Mouse (Mus musculus) embryonic facial prominence, embryonic 15.5 days (tissue): ENCODE results near the gene Tmco3. TPM values are rescaled to one million over a fixed set of nuclear protein-coding genes. Genes with fewer than 3 reads are reported as not detected.

Experiments used
- ATAC-seq: fragments of 200-750 bp; cut with Nextera tagmentation; 2 replicates; pipeline ENCODE4 v1.8.0; 2017; ENCODE audit warnings: low read depth, moderate TSS enrichment; ENCODE audit not compliant: insufficient number of reproducible peaks, low FRiP score, low TSS enrichment
- H3K27ac ChIP-seq: fragments of 300-500 bp; sonication (generic); replicated peaks from 2 replicates; pipeline ENCODE4 v1.5.1; 2015; ENCODE audit warnings: mild to moderate bottlenecking, inconsistent platforms
- H3K27me3 ChIP-seq: fragments of 300-500 bp; sonication (generic); 2 replicates; pipeline ENCODE4 v1.6.1; 2015; ENCODE audit warnings: inconsistent platforms
- H3K36me3 ChIP-seq: fragments of 300-500 bp; sonication (generic); 2 replicates; pipeline ENCODE4 v1.6.1; 2015; ENCODE audit warnings: mild to moderate bottlenecking, inconsistent platforms
- H3K4me1 ChIP-seq: fragments of 300-500 bp; sonication (generic); 2 replicates; pipeline ENCODE4 v1.6.1; 2015; ENCODE audit warnings: inconsistent platforms
- H3K4me2 ChIP-seq: fragments of 300-500 bp; sonication (generic); replicated peaks from 2 replicates; pipeline ENCODE4 v1.6.1; 2015; ENCODE audit warnings: mild to moderate bottlenecking, inconsistent platforms
- H3K4me3 ChIP-seq: fragments of 300-500 bp; sonication (generic); replicated peaks from 2 replicates; pipeline ENCODE4 v1.5.1; 2015; ENCODE audit warnings: mild to moderate bottlenecking, inconsistent platforms
- H3K9ac ChIP-seq: fragments of 300-500 bp; sonication (generic); 2 replicates; pipeline ENCODE4 v1.6.1; 2015; ENCODE audit warnings: inconsistent platforms
- H3K9me3 ChIP-seq: fragments of 300-500 bp; sonication (generic); replicated peaks from 2 replicates; pipeline ENCODE4 v1.6.1; 2016; ENCODE audit warnings: inconsistent platforms
- WGBS: fragments of 180-500 bp; shearing (Covaris S2); methylation state at CpG from one replicate; pipeline ENCODE4 v1.1.7; 2015; 5-methylcytosine and 5-hydroxymethylcytosine counted together
- polyA plus RNA-seq: library from polyadenylated mRNA; unstranded; fragments of >200 nt; fragmentation: Nextera tagmentation; extraction: Ambion mirVana; gene quantifications from 2 replicates; pipeline ENCODE4 v1.2.1, GENCODE M21; 2015

The Tmco3 gene
- polyA plus RNA-seq: 44.8 and 52.4 TPM in 2 replicates

- under 1% methylated on average over 79 of the region's 79 CpGs for WGBS
- Histone ChIP-seq H3K4me1 (peaks cover 14% of the 10 kb centered on the region), H3K27ac (peak within 1 kb of the TSS; percentile 81), H3K27me3 (no peaks in the 10 kb centered on the region), H3K9ac (peak within 1 kb of the TSS; percentile 59), H3K4me3 (peak within 1 kb of the TSS; percentile 84), H3K9me3 (no peaks in the 10 kb centered on the region), H3K36me3 (peaks cover 7% of the 10 kb centered on the region; the same call in 1 of the 2 replicates), H3K4me2 (peak within 1 kb of the TSS; percentile 87)
- peak; percentile 93 for ATAC-seq
Observed at GRCm38 (mm10) chr8:13287692-13288623, at the start of gene Tmco3, which contains the start of gene Dcun1d2. Gene Tmco3, plus strand, starts transcription at chr8:13288190. Gene Dcun1d2, minus strand, starts transcription at chr8:13288131.

- Histone ChIP-seq H3K27me3 (no peaks in the 10 kb centered on the region; the same call in 1 of the 2 replicates), H3K9ac (no peak overlapping the region), H3K36me3 (no peaks in the 10 kb centered on the region), H3K27ac (no peak overlapping the region), H3K9me3 (no peaks in the 10 kb centered on the region), H3K4me3 (no peak overlapping the region), H3K4me2 (no peak overlapping the region), H3K4me1 (no peaks in the 10 kb centered on the region)
- 92% methylated on average over 9 of the region's 9 CpGs for WGBS
- ATAC-seq: no peak
Observed at GRCm38 (mm10) chr8:13240055-13240454, 47.9 kb upstream of the Tmco3 start.

GRCm38 (mm10) chr8:13240691-13241090 lies 47.3 kb upstream of the Tmco3 start:
- no peak overlapping the region for H3K9ac ChIP-seq
- H3K27me3 ChIP-seq: no peaks in the 10 kb centered on the region
- no peak overlapping the region for H3K4me2 ChIP-seq
- no peaks in the 10 kb centered on the region for H3K4me1 ChIP-seq
- H3K9me3 ChIP-seq: no peaks in the 10 kb centered on the region
- WGBS: 73% methylated on average over 7 of the region's 7 CpGs
- H3K36me3 ChIP-seq: no peaks in the 10 kb centered on the region
- H3K4me3 ChIP-seq: no peak overlapping the region
- H3K27ac ChIP-seq: no peak overlapping the region
- no peak for ATAC-seq

- no peak for ATAC-seq
- whole genome bisulfite sequencing: 73% methylated on average over 10 of the region's 10 CpGs
- H3K9ac ChIP-seq: no peak overlapping the region
- H3K4me3 ChIP-seq: no peak overlapping the region
- no peaks in the 10 kb centered on the region for H3K36me3 ChIP-seq
- no peaks in the 10 kb centered on the region for H3K27me3 ChIP-seq
- no peak overlapping the region for H3K27ac ChIP-seq
- H3K4me2 ChIP-seq: no peak overlapping the region
- no peaks in the 10 kb centered on the region for H3K9me3 ChIP-seq
- no peaks in the 10 kb centered on the region for H3K4me1 ChIP-seq
Observed at GRCm38 (mm10) chr8:13242985-13243870, 44.8 kb upstream of the Tmco3 start.

- 83% methylated on average over 11 of the region's 11 CpGs for WGBS
- Histone ChIP-seq H3K4me1 (no peaks in the 10 kb centered on the region), H3K27ac (no peak overlapping the region), H3K27me3 (no peaks in the 10 kb centered on the region), H3K4me3 (no peak overlapping the region), H3K36me3 (no peaks in the 10 kb centered on the region), H3K9me3 (no peaks in the 10 kb centered on the region), H3K9ac (no peak overlapping the region), H3K4me2 (no peak overlapping the region)
- ATAC-seq: no peak
Observed at GRCm38 (mm10) chr8:13244343-13244880, 43.6 kb upstream of the Tmco3 start.

- Histone ChIP-seq H3K27ac (no peak overlapping the region), H3K36me3 (peaks cover 20% of the 10 kb centered on the region), H3K4me3 (no peak overlapping the region), H3K4me2 (no peak overlapping the region), H3K27me3 (no peaks in the 10 kb centered on the region), H3K4me1 (peaks cover 4% of the 10 kb centered on the region; the same call in 1 of the 2 replicates), H3K9ac (no peak overlapping the region), H3K9me3 (no peaks in the 10 kb centered on the region)
- ATAC-seq: no peak
- WGBS: 82% methylated on average over 13 of the region's 13 CpGs
Observed at GRCm38 (mm10) chr8:13252837-13253236, 35.2 kb upstream of the Tmco3 start.

GRCm38 (mm10) chr8:13253413-13253812 lies 34.6 kb upstream of the Tmco3 start:
- 53% methylated on average over 5 of the region's 5 CpGs for WGBS
- peaks cover 4% of the 10 kb centered on the region; the same call in 1 of the 2 replicates for H3K4me1 ChIP-seq

GRCm38 (mm10) chr8:13254019-13254418 lies 34.0 kb upstream of the Tmco3 start, which contains the start of gene Adprhl1:
Gene Adprhl1, minus strand, starts transcription at chr8:13254162.
- no peak within 1 kb of the TSS for H3K9ac ChIP-seq
- H3K9me3 ChIP-seq: no peaks in the 10 kb centered on the region
- peak; percentile 76 for ATAC-seq
- H3K27ac ChIP-seq: no peak within 1 kb of the TSS
- peaks cover 31% of the 10 kb centered on the region for H3K36me3 ChIP-seq
- H3K4me2 ChIP-seq: no peak within 1 kb of the TSS
- H3K27me3 ChIP-seq: no peaks in the 10 kb centered on the region
- no peak within 1 kb of the TSS for H3K4me3 ChIP-seq
- 37% methylated on average over 8 of the region's 8 CpGs for WGBS
- peaks cover 4% of the 10 kb centered on the region; the same call in 1 of the 2 replicates for H3K4me1 ChIP-seq

More at GRCm38 (mm10) chr8:13253413-13253812, 34.6 kb upstream of the Tmco3 start:
- Histone ChIP-seq H3K9ac (no peak overlapping the region), H3K4me3 (no peak overlapping the region), H3K27ac (no peak overlapping the region), H3K36me3 (peaks cover 26% of the 10 kb centered on the region), H3K9me3 (no peaks in the 10 kb centered on the region), H3K27me3 (no peaks in the 10 kb centered on the region), H3K4me2 (no peak overlapping the region)
- ATAC-seq: 0 out of 2 replicates have a peak, but pooled peaks have one; percentile 8

- Histone ChIP-seq H3K9ac (no peak overlapping the region), H3K27ac (0 out of 2 replicates have a peak overlapping the region, but pooled peaks have one; percentile 22), H3K4me2 (no peak overlapping the region), H3K27me3 (no peaks in the 10 kb centered on the region), H3K36me3 (peaks cover 36% of the 10 kb centered on the region), H3K9me3 (no peaks in the 10 kb centered on the region), H3K4me1 (no peaks in the 10 kb centered on the region), H3K4me3 (no peak overlapping the region)
- WGBS: 42% methylated on average over 3 of the region's 3 CpGs
- ATAC-seq: no peak
Observed at GRCm38 (mm10) chr8:13263376-13263775, 24.6 kb upstream of the Tmco3 start.

- Histone ChIP-seq H3K9ac (no peak overlapping the region), H3K9me3 (no peaks in the 10 kb centered on the region), H3K27me3 (no peaks in the 10 kb centered on the region), H3K4me2 (no peak overlapping the region), H3K4me3 (no peak overlapping the region), H3K4me1 (no peaks in the 10 kb centered on the region), H3K27ac (no peak overlapping the region), H3K36me3 (peaks cover 43% of the 10 kb centered on the region)
- ATAC-seq: no peak
- 65% methylated on average over 2 of the region's 2 CpGs for WGBS
Observed at GRCm38 (mm10) chr8:13267566-13267965, 20.4 kb upstream of the Tmco3 start.
